Mouse (Mus musculus): ENCODE measurements around the gene Aplf.

DNA sequence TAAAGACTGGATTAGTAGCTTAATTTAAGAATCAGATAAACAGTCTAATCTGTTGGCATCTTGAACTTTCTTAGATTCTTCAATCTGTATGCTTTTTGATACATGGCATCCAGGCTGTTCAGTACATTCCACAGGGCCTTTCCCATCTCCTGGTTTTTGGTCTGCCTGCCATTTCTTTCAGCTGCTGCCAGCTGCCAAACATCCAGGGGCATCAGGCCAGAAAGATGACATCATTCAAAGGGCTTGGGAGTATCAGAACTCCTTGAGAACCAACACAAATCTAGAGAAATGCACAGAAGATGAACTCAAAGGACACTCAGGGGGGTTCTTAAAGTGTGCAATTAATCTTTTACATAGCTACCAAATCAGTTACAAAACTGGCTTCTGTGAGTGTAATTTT is 72.2 kb downstream of the Aplf start:
- TF ChIP-seq CTCF (IDR thresholded peaks at IDR 0.05; ENCODE audit: low read depth) (no peak), EP300 (IDR thresholded peaks at IDR 0.05; ENCODE audit: low read depth) (no peak)
